Mouse (Mus musculus): ENCODE results near the gene Ces1e.
A peak's percentile ranks its signal among the peaks of the same experiment; 100 is the strongest.
"Not testable (repeated sequence)": the region's sequence is repeated elsewhere in the genome, so short reads cannot be mapped to it uniquely, and the experiment has no call there.

The Ces1e gene

GRCm38 (mm10) chr8:93229446-93229845 is at the start of gene Ces1e:
Gene Ces1e (minus strand): TSS chr8:93229619.
- DNase-seq (ENCODE audit: low read depth), result no peak

GRCm38 (mm10) chr8:93278176-93278805 is 48.9 kb upstream of the Ces1e start:
- no peak for DNase-seq (ENCODE audit: low read depth)

GRCm38 (mm10) chr8:93274609-93275008 is 45.2 kb upstream of the Ces1e start:
- DNase-seq (ENCODE audit: low read depth), result no peak

GRCm38 (mm10) chr8:93273321-93273720 is 43.9 kb upstream of the Ces1e start:
- peak; percentile 30 for DNase-seq (ENCODE audit: low read depth)

- DNase-seq (ENCODE audit: low read depth), result peak; percentile 42
These were observed 43.3 kb upstream of the Ces1e start for GRCm38 (mm10) chr8:93272686-93273085.

- no peak for DNase-seq (ENCODE audit: low read depth)
These were observed 32.0 kb upstream of the Ces1e start for GRCm38 (mm10) chr8:93261436-93261835.

GRCm38 (mm10) chr8:93252400-93252925 is 23.0 kb upstream of the Ces1e start:
- DNase-seq (ENCODE audit: low read depth), result no peak

- DNase-seq (ENCODE audit: low read depth), result no peak
These were observed 16.6 kb upstream of the Ces1e start for GRCm38 (mm10) chr8:93246057-93246456.

GRCm38 (mm10) chr8:93239884-93240283 is 10.5 kb upstream of the Ces1e start:
- no peak for DNase-seq (ENCODE audit: low read depth)

GRCm38 (mm10) chr8:93235681-93236080 is 6.3 kb upstream of the Ces1e start:
- no peak for DNase-seq (ENCODE audit: low read depth)

- DNase-seq (ENCODE audit: low read depth), result no peak
These were observed 5.3 kb upstream of the Ces1e start for GRCm38 (mm10) chr8:93234706-93235105.

GRCm38 (mm10) chr8:93234068-93234467 is 4.6 kb upstream of the Ces1e start:
- DNase-seq (ENCODE audit: low read depth), result no peak

- no peak for DNase-seq (ENCODE audit: low read depth)
These were observed 597 bp downstream of the Ces1e start for GRCm38 (mm10) chr8:93228673-93229370.

- not testable (repeated sequence) for DNase-seq (ENCODE audit: low read depth)
These were observed 2.9 kb downstream of the Ces1e start for GRCm38 (mm10) chr8:93226471-93226870.

- DNase-seq (ENCODE audit: low read depth), result no peak
These were observed 7.5 kb downstream of the Ces1e start for GRCm38 (mm10) chr8:93221896-93222295.

GRCm38 (mm10) chr8:93217867-93218266 is 11.6 kb downstream of the Ces1e start:
- DNase-seq (ENCODE audit: low read depth), result no peak

- DNase-seq (ENCODE audit: low read depth), result no peak
These were observed 12.0 kb downstream of the Ces1e start for GRCm38 (mm10) chr8:93217375-93217774.

- no peak for DNase-seq (ENCODE audit: low read depth)
These were observed 18.3 kb downstream of the Ces1e start for GRCm38 (mm10) chr8:93211091-93211490.

GRCm38 (mm10) chr8:93199146-93199545 is 30.3 kb downstream of the Ces1e start:
- not testable (repeated sequence) for DNase-seq (ENCODE audit: low read depth)

- no peak for DNase-seq (ENCODE audit: low read depth)
These were observed 31.5 kb downstream of the Ces1e start, which contains the start of gene Ces1d for GRCm38 (mm10) chr8:93197685-93198525. Gene Ces1d (minus strand): TSS chr8:93197838.

GRCm38 (mm10) chr8:93196436-93196835 is 33.0 kb downstream of the Ces1e start:
- DNase-seq (ENCODE audit: low read depth), result no peak

GRCm38 (mm10) chr8:93180581-93181129 is 48.8 kb downstream of the Ces1e start:
- no peak for DNase-seq (ENCODE audit: low read depth)

Data from NIH3T3 (cell line).